7 mouse cellular contexts compared by ENCODE assay signal in the genomic region with DNA sequence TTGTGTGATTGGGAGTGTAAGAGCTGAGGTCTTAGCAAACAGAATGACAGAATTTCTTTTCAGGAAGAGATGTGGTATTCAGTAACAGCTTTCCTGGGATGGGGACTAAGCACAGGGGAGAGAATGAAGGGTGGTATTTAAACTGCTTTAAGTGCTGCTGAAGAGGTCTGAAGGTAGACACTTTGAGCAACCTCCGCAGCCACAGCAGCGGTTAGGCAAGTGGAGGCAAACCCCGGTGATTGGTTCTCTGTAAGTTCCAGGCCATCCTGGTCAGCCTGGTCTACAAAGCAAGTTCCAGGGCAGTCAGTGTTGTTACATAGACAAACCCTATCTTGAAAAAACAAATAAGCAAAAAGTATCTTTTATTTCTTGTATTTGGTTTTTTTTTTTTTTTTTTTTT. TPM values are rescaled to one million over a fixed set of nuclear protein-coding genes. Genes with fewer than 3 reads are reported as not detected.
DNase-seq lines count a peak whose midpoint lies in the region; ATAC-seq and TF ChIP-seq lines count a peak whose summit lies in the region.

No protein-coding gene starts in this region.

- TF ChIP-seq CTCF in testis, adult 2 months (IDR thresholded peaks at IDR 0.05; ENCODE audit: control insufficient read depth, insufficient read depth, insufficient replicate concordance, low read depth, low read length), result no peak
- TF ChIP-seq CTCF in liver, postnatal 0 days (IDR thresholded peaks at IDR 0.05; ENCODE audit: low read depth), result no peak

- ATAC-seq in forebrain, embryonic 15.5 days (replicated peaks), result no peak
- ATAC-seq in liver, postnatal 0 days, result no peak
- ATAC-seq in cerebellum, adult (ENCODE audit: insufficient number of reproducible peaks, low FRiP score, low TSS enrichment), result no peak
- ATAC-seq in inflammation-experienced regulatory T-cells, adult 6 months, result no peak

- peak overlapping the region; percentile 48 for H3K9ac ChIP-seq in forebrain, embryonic 15.5 days (replicated peaks)
- peak overlapping the region; percentile 73 for H3K9ac ChIP-seq in liver, postnatal 0 days (replicated peaks)

- peaks cover 24% of the 10 kb centered on the region for H3K4me1 ChIP-seq in testis, adult 2 months (ENCODE audit: control insufficient read depth, insufficient read depth, low read length)
- peaks cover 43% of the 10 kb centered on the region for H3K4me1 ChIP-seq in forebrain, embryonic 15.5 days
- H3K4me1 ChIP-seq in liver, postnatal 0 days (ENCODE audit: insufficient read depth), result peaks cover 58% of the 10 kb centered on the region

- peak overlapping the region; percentile 85 for H3K4me2 ChIP-seq in forebrain, embryonic 15.5 days (replicated peaks)
- peak overlapping the region; percentile 96 for H3K4me2 ChIP-seq in liver, postnatal 0 days (ENCODE audit: low read depth, low read length)

- H3K4me3 ChIP-seq in testis, adult 2 months (ENCODE audit: control insufficient read depth, low read depth, low read length), result peak overlapping the region; percentile 94
- H3K4me3 ChIP-seq in forebrain, embryonic 15.5 days, result peak overlapping the region; percentile 58
- peak overlapping the region; percentile 67 for H3K4me3 ChIP-seq in liver, postnatal 0 days (ENCODE audit: low read depth, low read length)

- H3K27me3 ChIP-seq in testis, adult 2 months (ENCODE audit: control insufficient read depth, insufficient read depth, low read length), result no peaks in the 10 kb centered on the region
- no peaks in the 10 kb centered on the region for H3K27me3 ChIP-seq in forebrain, embryonic 15.5 days
- H3K27me3 ChIP-seq in liver, postnatal 0 days (ENCODE audit: insufficient read depth, low read length), result no peaks in the 10 kb centered on the region

- H3K9me3 ChIP-seq in forebrain, embryonic 15.5 days, result no peaks in the 10 kb centered on the region
- no peaks in the 10 kb centered on the region for H3K9me3 ChIP-seq in liver, postnatal 0 days (ENCODE audit: low read length)

- H3K27ac ChIP-seq in testis, adult 2 months (ENCODE audit: control insufficient read depth, insufficient read depth, low read depth, low read length), result peak overlapping the region; percentile 95
- H3K27ac ChIP-seq in forebrain, embryonic 15.5 days (replicated peaks), result peak overlapping the region; percentile 87
- H3K27ac ChIP-seq in liver, postnatal 0 days (ENCODE audit: low read depth), result peak overlapping the region; percentile 97

- 28% methylated on average over 3 of the region's 3 CpGs for WGBS in forebrain, embryonic 15.5 days
- WGBS in liver, postnatal 0 days (ENCODE audit: insufficient replicate concordance), result 27% methylated on average over 3 of the region's 3 CpGs

- TF ChIP-seq POLR2A in testis, adult 2 months (IDR thresholded peaks at IDR 0.05; ENCODE audit: control insufficient read depth, low read depth, low read length), result no peak

- no peaks in the 10 kb centered on the region; the same call in none of the 2 replicates for H3K36me3 ChIP-seq in testis, adult 2 months (ENCODE audit: control insufficient read depth, insufficient read depth, low read length)
- H3K36me3 ChIP-seq in forebrain, embryonic 15.5 days, result peaks cover 8% of the 10 kb centered on the region
- peaks cover 30% of the 10 kb centered on the region for H3K36me3 ChIP-seq in liver, postnatal 0 days (replicated peaks; ENCODE audit: insufficient read depth, low read length)

- DNase-seq in testis, postnatal 10 days (ENCODE audit: low spot score), result no peak
- DNase-seq in liver, postnatal 0 days, result no peak
- no peak for DNase-seq in frontal cortex, postnatal 10 days (ENCODE audit: low spot score in 2 of 2)

- no peak for TF ChIP-seq EP300 in liver, postnatal 0 days (IDR thresholded peaks at IDR 0.05; ENCODE audit: low read depth)

RNA-seq across cellular contexts. Expression of a gene that starts 1.7 kb away (rescaled TPM):
- polyA plus RNA-seq in testis, adult 2 months (2012; rRNA removed), result 15.7 and 17.3 TPM in 2 replicates
- polyA plus RNA-seq in forebrain, embryonic 15.5 days (2015; fragmentation: Nextera tagmentation; extraction: Ambion mirVana), result 14.3 and 15.8 TPM in 2 replicates
- polyA plus RNA-seq in liver, postnatal 0 days (2015; fragmentation: Nextera tagmentation; extraction: Ambion mirVana), result 23.8 and 24.7 TPM in 2 replicates
- 10 to 100 TPM; 31.2 to 34.1 (median 33.7) TPM for polyA plus RNA-seq in inflammation-experienced regulatory T-cells, adult 6 months (2017; shearing (Covaris generic))

RNA-seq across cellular contexts. Expression of a gene that starts 1.8 kb away (rescaled TPM):
- 14.7 and 16.5 TPM in 2 replicates for polyA plus RNA-seq in testis, adult 2 months (2012; rRNA removed)
- 165 and 196 TPM in 2 replicates for polyA plus RNA-seq in forebrain, embryonic 15.5 days (2015; fragmentation: Nextera tagmentation; extraction: Ambion mirVana)
- 130 and 141 TPM in 2 replicates for polyA plus RNA-seq in liver, postnatal 0 days (2015; fragmentation: Nextera tagmentation; extraction: Ambion mirVana)
- polyA plus RNA-seq in inflammation-experienced regulatory T-cells, adult 6 months (2017; shearing (Covaris generic)), result 100 to 1,000 TPM in 1 of 3 experiments, 10 to 100 TPM in 2; 23.3 to 176 (median 34.8) TPM

RNA-seq across cellular contexts. Expression of a gene that starts 8.3 kb away (rescaled TPM):
- polyA plus RNA-seq in testis, adult 2 months (2012; rRNA removed), result 67.6 and 71.8 TPM in 2 replicates
- 42.0 and 42.3 TPM in 2 replicates for polyA plus RNA-seq in forebrain, embryonic 15.5 days (2015; fragmentation: Nextera tagmentation; extraction: Ambion mirVana)
- polyA plus RNA-seq in liver, postnatal 0 days (2015; fragmentation: Nextera tagmentation; extraction: Ambion mirVana), result 18.8 and 20.0 TPM in 2 replicates
- polyA plus RNA-seq in inflammation-experienced regulatory T-cells, adult 6 months (2017; shearing (Covaris generic)), result 10 to 100 TPM; 43.1 to 63.7 (median 57.5) TPM

RNA-seq across cellular contexts. Expression of a gene that starts 10.0 kb away (rescaled TPM):
- polyA plus RNA-seq in testis, adult 2 months (2012; rRNA removed), result 18.1 and 19.6 TPM in 2 replicates
- polyA plus RNA-seq in forebrain, embryonic 15.5 days (2015; fragmentation: Nextera tagmentation; extraction: Ambion mirVana), result 39.4 and 41.5 TPM in 2 replicates
- polyA plus RNA-seq in liver, postnatal 0 days (2015; fragmentation: Nextera tagmentation; extraction: Ambion mirVana), result 5.9 and 6.9 TPM in 2 replicates
- 1 to 10 TPM; 9.0 to 9.6 (median 9.5) TPM for polyA plus RNA-seq in inflammation-experienced regulatory T-cells, adult 6 months (2017; shearing (Covaris generic))

RNA-seq across cellular contexts. Expression of a gene that starts 16.5 kb away (rescaled TPM):
- polyA plus RNA-seq in testis, adult 2 months (2012; rRNA removed), result 8.2 and 9.9 TPM in 2 replicates
- polyA plus RNA-seq in forebrain, embryonic 15.5 days (2015; fragmentation: Nextera tagmentation; extraction: Ambion mirVana), result 12.1 and 15.1 TPM in 2 replicates
- polyA plus RNA-seq in liver, postnatal 0 days (2015; fragmentation: Nextera tagmentation; extraction: Ambion mirVana), result 9.4 and 9.8 TPM in 2 replicates
- polyA plus RNA-seq in inflammation-experienced regulatory T-cells, adult 6 months (2017; shearing (Covaris generic)), result 10 to 100 TPM; 41.1 to 46.1 (median 42.2) TPM
